Mouse (Mus musculus) heart, postnatal 10 days (tissue): ENCODE data around the gene Afap1. TPM values are rescaled to one million over a fixed set of nuclear protein-coding genes. Genes with fewer than 3 reads are reported as not detected.

ENCODE experiments used
- DNase-seq, 2 experiments: peaks; one replicate each; pipeline ENCODE4 v3.0.0; 2021
- intact Hi-C: fragments of 180-260 bp; cut with DNase I; formaldehyde crosslinking; loops from one replicate; pipeline ENCODE4 v1.15.1; 2025
- total RNA-seq, 2 experiments: library from RNA; stranded (reverse); gene quantifications; 2 replicates each; pipeline ENCODE4 v1.2.3; 2021

Afap1 gene
- total RNA-seq, 2 experiments from 2014 or later: 37.9 to 42.9 TPM

DNA sequence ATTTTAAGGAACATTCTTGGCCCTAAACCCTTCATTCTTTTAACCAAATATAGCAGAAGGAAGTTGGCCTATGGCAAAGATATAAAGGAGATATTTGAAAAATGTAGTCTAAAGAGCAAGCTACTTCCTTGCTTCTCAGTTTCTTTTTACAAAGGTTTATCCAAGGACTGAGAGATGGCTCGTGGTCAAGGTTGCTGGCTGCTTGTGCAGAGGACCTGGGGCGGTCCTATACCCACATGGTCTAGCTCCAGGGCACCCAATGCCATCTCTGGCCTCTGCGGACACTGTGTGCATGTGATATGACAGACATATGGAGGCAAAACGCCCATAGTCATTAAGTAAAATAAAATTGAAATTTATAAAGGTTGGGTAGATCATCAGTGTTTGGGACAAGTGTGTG, 2.8 kb downstream of the Afap1 start:
- intact Hi-C loops: loop anchor here (2.0 kb wide), 2 partner anchors 27 to 51 kb away; no protein-coding TSS in a partner anchor
- no peak for DNase-seq

DNA sequence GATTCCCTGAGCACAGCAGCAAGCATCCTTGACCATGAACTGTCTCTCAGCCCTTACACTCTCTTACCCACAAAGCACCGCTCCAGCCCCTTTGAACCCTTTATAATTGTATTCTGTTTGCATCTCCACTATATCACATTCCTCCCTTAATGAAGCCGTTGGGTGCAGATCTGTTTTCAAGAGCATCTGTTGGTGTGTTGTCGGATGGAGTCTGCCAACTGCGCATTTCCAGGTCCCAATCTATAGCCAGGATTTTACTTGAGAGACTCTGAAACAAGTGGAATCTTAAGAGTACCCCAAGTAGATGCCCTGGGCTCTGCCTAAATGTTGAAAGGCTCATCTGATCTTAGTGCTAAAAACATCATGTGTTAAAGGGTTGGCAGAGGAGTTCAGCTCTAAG, 3.4 kb downstream of the Afap1 start:
- no peak for DNase-seq
- intact Hi-C loops: no loop called here

DNA sequence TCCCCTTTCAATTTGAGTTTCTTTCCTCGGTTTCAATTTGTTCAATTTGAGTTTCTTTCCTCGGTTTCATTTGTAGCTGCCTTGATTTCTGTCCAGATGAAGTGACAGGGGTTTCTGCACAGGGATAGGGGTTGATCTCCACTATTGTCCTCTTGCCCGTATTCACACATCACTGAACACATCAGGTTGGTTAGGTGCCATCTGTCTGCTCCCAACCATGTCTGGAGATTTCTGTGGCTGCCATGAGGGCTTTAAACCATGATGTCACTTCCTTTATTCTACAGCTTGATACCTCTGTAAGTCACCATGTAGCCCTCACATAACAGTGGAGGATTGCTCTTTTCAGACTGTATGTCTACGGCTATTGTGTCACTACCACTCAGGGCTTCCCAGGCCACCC, 4.0 kb downstream of the Afap1 start:
- intact Hi-C loops: no loop called here
- no peak for DNase-seq

DNA sequence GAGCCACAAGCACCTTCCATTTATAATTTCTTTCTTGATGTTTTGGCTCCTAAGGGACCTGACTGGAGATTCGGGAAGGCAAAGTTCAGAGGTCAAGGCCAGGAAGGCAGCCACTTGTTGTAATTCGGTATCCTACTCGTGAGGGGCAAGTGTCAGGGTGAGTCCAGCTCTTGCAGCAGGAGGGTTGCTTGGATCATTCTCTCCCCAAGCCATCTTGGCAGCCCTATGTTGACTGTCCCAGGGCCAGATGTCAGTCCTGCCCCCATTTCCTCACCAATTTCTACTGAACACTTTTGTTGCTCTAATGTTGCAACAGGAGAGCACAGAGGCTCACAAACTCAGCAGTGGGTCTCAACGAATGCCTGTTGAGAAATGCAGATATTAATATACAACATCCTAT, 5.0 kb downstream of the Afap1 start:
- no peak for DNase-seq
- intact Hi-C loops: no loop called here

DNA sequence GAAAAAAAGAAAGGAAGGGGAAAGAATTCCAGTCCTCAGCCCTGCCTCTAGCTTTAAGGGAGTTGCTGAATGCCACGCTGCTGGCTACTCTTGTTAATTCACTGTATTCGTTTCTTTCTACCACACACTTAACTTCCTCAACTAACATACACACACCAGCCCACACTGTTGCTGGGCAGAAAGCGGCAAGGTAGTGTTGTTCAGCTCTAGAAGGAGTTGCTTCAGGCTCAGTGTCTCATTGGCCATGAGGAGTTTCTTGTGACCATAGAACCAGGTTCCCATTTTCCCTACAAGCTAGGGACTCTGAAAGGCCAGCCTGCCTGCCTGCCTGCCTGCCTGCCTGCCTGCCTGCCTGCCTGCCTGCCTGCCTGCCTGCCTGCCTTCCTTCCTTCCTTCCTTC, 5.9 kb downstream of the Afap1 start:
- DNase-seq: no peak
- intact Hi-C loops: no loop called here

DNA sequence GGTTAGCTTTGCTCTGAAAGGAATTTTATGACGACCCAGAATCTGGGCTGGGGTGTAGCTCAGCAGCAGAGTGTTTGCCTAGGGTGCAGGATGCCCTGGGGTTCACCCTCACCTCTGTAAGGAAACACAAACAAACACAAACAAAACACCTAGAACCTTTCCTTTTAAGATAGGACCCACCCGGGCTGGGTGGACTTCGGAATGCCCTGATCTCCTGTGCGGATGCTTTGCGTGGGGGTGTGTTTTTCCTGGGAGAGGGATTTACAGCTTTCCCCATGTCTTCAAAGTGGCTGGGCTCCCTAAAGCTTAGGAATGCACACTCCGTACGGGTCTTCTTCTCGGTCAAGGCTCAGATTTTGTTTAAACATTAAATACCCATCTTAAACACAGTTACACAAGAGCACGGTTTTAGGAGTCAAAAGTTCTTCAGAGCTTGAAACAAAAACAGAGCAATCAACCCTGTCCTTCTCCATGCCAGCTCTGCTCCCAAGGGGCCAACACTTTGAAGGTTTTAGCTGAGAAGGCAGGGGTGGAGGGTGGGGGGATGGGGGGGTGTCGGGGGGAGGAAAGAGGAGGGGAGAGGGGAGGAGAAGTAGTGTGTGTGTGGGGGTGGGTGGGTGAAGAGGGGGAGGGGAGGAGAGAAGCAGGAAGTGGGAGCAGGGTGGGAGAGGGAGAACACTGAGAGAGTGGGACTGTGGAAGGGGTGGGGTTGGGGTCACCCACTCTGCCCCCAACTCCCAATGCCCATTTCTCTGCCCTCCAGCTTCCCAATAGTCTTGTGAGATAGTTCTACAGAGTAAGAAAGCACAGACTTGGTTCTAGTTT, 7.5 kb downstream of the Afap1 start:
- intact Hi-C loops: no loop called here
- DNase-seq: no peak

DNA sequence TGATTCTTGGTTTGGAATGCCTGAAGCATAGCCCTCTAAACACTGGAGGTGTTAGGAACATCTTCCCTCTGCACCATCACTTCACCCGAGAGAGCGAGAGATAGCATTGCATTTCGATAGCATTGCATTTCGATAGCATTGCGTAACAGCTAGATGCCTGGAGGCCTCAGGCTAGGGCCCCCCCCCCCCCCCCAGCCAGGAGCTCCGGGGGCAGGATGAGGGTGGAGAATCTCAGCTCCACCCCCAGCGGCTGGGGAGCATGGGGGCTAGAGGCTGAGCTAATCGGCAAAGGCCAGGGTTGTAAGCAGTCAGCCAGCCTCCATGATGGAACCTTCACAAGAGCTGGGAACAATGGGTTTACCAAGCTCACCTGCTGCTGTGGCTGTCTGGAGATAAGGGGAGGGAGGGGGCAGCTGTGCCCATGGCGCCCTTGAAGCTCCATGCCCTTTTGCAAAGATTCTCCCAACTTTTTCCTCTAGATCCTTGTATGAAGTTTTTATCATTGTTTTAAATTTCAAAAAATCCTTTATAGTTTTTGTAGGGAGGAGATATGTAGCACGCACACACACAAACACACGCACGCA, 8.2 kb downstream of the Afap1 start:
- intact Hi-C loops: no loop called here
- no peak for DNase-seq

DNA sequence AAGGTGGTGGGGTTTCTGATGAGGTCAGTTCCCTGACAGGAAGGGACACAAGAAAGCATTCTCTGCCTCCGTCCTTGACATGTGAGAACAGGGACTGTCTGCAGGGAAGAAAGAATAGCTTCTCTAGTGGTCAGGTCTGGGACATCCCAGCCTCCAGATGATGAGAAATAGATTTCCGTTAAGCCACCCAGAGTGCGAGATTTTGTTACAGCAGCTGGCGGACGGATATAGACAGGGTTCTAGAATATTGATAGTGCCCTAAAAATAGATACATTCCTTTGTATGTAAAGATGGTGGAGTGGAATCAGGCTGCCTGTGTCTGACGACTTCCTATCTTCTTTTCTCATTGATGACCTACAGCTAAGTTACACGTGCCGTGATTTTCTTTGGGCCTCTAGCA, 10.3 kb downstream of the Afap1 start:
- intact Hi-C loops: no loop called here
- no peak for DNase-seq

DNA sequence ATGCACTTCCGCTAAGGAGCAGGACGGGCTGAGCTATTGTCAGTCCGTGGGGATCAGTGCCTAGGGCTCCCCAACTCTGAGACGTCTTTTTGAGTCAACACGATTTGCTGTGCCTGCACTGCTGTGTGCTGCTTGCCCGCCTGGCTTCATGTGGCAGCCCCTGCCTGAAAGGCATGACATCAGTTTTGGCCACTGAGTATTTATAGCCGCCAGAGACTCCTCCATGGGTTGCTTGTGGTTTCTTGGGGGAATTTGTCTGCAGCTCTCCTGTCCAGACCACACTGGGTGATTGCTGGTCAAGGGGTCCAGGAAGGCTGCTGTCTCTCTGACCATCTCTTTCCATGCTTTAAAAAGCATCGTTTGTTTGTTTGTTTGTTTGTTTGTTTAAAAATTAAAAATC, 12.2 kb downstream of the Afap1 start:
- no peak for DNase-seq
- intact Hi-C loops: no loop called here

DNA sequence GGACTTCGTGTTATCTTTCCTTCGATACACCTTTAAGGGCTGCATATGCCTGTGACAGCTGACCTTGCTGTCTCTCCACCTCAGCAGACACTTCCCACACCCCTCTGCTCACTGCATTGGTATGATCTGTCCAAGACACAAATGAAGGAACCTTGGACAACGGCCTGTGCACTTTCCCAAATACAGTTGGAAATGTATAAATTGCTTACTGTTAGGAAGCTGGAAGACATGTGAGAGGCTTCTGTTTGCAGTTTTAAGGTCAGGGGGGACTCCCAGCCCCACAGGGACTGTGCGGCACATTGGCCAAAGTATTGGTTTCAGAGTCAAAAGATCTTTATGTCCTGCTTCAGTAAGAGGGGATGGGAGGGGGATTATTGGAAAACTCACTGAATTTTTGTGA, 14.0 kb downstream of the Afap1 start:
- DNase-seq: no peak
- intact Hi-C loops: no loop called here

DNA sequence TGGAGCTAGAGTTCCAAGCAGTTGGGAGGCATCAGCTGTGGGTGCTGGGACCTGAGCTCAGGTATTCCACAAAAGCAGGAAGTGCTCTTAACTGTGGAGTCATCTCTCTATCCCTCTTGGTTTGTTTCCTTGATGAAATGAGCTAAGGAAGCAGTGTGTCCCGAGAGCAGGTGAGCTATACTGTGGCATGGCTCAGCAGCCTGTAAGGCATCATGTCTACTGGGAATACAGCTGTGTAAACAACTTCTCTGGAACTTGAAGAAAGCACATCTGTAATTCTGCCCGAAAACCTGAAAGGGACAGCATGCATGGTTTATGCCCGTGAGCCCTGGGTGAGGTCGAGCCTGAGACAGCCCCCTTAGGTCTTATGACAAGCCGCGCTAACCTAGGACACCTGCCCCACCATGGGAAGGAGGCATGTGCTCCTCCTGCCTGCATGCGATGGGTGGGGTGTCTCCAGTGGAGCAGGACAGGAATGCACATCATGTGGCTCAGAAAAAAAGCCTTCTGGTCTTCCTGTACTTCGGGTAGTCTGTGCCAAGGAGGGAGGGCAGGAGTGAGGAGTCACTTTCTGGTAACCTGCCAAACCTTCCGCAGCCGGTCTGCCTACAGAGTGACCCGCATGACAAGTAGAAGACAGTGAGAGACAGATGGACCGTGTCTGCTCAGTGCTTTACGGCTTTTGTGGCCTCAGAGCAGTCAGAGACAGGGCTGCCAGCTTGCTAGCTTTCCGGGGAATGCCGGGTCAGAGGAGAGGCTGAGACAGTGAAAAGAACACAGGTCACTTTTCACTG, 14.7 kb downstream of the Afap1 start:
- intact Hi-C loops: no loop called here
- peak; percentile 85 for DNase-seq

DNA sequence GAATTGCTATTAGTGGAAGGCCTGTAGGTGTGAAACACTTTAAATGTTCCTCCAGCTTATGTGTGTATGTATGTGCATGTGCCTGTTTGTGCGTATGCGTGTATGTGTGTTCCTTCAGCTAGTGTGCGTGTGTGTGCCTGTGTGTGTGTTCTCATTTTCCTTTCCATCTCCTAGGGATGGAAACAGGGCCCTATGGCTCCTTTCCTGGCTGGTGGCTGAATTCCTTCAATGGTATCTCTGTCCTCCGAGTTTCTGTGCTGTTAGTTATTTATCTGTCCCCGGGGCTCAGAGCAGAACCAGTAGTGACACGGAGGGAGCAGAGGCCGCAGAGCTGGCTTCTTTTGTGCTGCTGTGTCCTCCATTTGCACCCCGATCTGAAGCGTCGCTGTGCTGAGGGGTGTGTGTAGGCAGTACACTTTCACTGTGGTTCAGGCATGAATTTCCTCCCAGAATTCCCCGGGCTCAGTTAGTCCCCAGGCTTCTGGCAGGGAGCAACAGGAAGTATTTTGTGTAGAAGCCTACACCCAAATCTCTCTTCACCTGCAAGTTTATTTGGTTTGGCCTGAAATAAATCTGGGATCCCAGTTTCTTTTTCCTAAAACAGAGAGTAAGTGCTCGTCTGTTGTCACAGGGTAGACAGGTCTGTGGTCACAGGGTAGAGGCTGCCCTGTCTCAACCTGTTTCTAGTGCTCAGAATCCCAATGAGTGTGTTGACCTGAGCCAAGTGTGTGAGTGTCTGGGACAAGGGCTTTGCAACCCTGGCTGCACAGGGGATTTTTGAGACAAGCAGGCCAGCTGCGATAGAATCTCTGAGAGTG, 15.7 kb downstream of the Afap1 start:
- intact Hi-C loops: no loop called here
- peak in 1 of 2 experiments; percentile 60 for DNase-seq

DNA sequence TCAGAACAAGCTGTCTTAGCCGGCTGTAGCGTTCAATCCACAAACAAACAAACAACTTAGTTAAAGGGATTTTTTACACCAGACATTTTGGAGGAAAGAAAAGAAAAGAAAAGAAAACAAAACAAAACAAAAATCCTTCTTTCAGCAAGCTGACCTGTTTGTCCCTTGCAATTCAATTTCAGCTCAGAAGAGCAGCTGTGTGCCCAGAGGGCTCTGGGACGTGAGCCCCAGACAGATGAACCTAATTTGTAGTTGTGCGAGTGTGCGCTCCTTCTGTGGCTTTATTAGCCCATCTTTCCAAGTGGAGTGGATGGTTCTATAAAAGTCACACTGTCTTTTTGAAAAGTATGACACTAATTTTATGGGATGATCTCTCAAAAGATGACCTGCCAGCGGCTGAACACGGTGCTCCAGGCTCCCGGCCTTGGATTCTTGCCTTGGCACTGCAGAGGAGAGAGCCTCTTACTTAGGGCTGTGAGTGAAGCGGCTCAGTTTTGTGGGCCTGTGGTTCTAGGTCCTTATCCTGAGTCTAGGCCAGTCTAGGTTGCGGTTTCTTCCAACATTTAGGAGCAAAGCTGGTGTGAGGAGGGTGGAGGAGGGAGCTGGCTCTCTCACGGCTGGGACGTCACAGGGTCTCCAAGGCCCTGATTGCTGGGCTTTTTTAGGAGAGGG, 22.6 kb downstream of the Afap1 start:
- no peak for DNase-seq
- intact Hi-C loops: no loop called here

DNA sequence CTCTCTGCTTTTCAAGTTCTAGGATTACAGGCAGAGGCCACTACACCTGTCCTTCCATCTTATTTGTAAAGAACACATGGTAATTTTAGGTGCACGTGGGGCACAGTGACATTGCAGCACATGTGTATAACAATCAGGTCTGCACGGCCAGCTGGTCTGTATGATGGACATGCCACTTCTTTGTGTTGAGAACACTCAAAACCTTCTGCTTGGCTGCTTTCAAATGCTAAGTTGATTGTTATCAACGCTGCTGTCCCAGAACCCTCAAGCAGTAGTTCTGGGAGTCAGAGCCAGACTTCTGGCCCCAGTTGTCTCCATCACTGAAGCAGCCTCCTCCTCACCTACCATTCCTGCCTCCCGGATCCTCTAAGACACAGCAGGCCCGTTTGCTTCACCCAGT, 23.5 kb downstream of the Afap1 start:
- intact Hi-C loops: no loop called here

DNA sequence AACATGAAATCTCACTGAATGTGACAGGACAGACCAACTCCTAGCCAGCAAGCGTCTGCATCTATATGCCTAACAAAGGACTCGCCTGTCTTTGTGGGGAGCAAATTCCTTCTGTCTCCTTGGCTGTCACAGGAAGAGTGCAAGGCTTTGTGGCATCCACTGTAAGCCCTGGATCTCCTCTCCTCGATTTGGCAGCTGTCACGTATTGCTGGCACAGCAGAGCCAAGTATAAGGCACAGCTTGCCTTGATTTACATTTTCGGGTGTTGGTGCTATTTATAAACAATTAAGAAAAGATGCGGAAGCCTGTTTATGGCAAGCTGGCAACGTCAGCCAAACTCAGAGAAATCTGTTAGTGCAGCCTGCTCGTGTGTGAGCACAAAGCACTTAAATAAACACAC, 25.3 kb downstream of the Afap1 start:
- intact Hi-C loops: no loop called here

More for the DNA sequence above, 23.5 kb downstream of the Afap1 start:
- no peak for DNase-seq

DNA sequence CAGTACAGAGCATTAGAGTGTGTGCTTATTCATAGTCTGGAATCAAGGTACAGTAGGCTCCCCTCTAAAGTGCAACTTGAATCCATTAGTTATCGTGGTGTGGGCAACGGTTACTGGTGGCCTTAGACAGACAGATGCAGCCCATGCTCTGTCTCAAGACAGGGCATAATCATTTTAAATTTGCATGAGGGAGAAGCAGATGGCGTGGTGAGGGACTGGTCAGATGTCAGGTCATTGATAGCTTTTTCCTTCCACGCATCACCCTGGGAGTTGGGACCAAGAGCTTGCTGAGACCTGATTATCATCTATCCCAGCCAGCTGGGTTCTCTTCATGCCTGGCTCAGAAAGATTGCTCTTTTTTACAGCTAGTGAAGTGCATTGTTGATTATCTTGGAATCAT, 27.0 kb downstream of the Afap1 start:
- intact Hi-C loops: no loop called here
- no peak for DNase-seq

More for the DNA sequence above, 25.3 kb downstream of the Afap1 start:
- no peak for DNase-seq

DNA sequence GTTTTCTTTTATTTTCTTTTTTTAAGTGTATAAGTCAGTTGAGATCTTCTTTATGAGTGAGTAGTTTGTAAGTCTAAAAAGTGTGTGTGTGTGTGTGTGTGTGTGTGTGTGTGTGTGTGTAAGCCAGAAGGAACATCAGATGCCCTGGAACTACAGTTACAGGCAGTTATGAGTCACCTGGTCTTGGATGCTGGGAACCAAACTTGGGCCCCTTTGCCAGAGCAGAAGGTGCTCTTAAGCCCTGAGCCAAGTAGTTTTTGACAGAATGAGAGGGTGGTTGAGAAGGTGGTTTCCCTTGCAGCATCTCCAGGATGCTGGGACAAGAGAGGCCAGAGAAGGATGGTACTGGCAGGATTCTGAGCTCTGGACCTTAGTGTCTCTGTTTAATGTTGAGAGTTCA, 27.4 kb downstream of the Afap1 start:
- intact Hi-C loops: no loop called here
- DNase-seq: no peak

DNA sequence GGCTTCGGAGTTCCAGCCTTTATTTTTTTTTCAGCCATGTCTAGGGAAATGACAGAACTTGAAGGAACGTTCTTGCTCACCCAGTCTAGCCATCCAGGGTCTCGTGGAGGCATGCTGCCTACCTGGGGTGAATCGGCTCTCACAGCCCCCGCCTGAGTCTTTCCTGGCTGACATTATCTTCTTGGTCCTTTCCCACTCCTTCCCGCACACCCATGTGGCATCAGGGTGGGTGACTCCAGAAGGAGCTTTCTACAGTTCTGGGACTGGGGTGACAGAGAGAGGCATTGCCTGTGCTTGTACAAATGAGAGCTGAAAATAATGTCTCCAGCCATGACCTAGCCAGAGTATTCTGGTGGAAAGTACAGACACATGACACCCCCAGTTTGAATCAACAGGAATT, 28.0 kb downstream of the Afap1 start:
- no peak for DNase-seq
- intact Hi-C loops: no loop called here

DNA sequence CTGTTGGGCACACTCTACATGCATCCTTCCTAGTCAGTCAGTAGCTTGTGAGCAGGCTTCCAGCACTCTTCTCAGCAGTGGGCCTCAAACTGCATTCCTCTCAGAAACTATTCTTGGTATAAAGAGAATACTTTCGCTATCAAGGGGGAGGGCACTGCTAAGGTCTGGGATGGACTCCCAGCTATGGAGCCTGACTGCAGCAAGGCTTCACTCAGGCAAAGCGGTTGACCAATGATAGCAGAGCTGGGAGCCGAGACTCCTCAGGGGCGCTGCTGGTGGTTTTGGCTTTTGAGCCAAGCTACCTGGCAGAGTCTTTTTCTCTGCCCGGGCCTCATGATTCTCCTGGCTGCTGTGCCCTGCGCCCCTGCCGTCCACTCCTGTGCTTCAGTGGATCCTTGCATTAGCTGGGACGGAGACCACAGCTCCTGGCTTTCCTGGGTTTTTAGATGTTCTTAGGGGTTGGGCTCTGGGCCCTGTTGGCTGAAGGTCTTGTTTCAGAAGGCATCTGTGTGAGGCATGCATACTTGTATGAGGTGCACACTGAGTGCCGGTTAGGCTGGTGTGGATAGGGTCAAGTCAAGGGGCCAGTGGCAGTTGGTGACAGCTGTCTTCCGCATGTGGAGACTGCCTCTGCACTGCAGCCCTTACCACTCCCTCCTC, 28.6 kb downstream of the Afap1 start:
- intact Hi-C loops: loop anchor here (2.0 kb wide), 1 partner anchor 27 kb away; no protein-coding TSS in a partner anchor
- peak; percentile 86 to 89 for DNase-seq

DNA sequence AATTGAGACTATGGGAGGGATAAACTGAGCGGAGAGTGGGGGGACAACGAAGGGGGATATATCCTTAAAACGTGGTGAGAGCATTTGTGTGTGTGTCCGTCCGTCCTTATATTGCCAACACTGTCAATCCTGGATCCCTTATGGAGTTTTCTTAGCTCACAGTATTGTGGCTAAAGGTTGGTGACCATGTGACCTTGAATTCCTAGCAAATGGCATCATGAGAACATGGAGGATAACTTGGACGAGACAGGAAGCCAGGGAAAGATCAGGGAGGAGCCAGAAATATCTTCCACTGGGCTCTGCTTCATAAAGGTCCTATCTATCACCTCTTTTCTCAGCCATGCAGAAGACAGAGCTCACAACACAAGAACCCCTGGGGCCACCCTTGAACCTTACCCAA, 30.3 kb downstream of the Afap1 start:
- intact Hi-C loops: loop anchor here (2.0 kb wide), 1 partner anchor 29 kb away; no protein-coding TSS in a partner anchor
- no peak for DNase-seq
